Mouse (Mus musculus) forebrain, embryonic 14.5 days (tissue): ENCODE measurements around the gene Ctsd. TPM values are rescaled to one million over a fixed set of nuclear protein-coding genes. Genes with fewer than 3 reads are reported as not detected.

Source experiments
- ATAC-seq: fragments of 200-750 bp; cut with Nextera tagmentation; 2 replicates; pipeline ENCODE4 v1.8.0; 2017; ENCODE audit warnings: mild to moderate bottlenecking, moderate library complexity
- DNase-seq: peaks from one replicate; pipeline ENCODE4 v3.0.0-alpha.2; 2015; ENCODE audit warnings: low spot score
- H3K27ac ChIP-seq: fragments of 300-500 bp; sonication (generic); 2 replicates; pipeline ENCODE4 v1.5.1; 2014; ENCODE audit warnings: low read depth, mild to moderate bottlenecking, control low read depth, low read length, moderate library complexity
- H3K27me3 ChIP-seq: fragments of 300-500 bp; sonication (generic); replicated peaks from 2 replicates; pipeline ENCODE4 v1.6.1; 2014; ENCODE audit warnings: low read length, control low read depth, mixed read lengths; ENCODE audit not compliant: control insufficient read depth, insufficient read depth
- H3K36me3 ChIP-seq: fragments of 300-500 bp; sonication (generic); 2 replicates; pipeline ENCODE4 v1.6.1; 2014; ENCODE audit warnings: low read length, control low read depth; ENCODE audit not compliant: control insufficient read depth, insufficient read depth
- H3K4me1 ChIP-seq: fragments of 300-500 bp; sonication (generic); 2 replicates; pipeline ENCODE4 v1.6.1; 2014; ENCODE audit warnings: antibody characterized with exemption, low read length, control low read depth; ENCODE audit not compliant: control insufficient read depth, insufficient read depth
- H3K4me2 ChIP-seq: fragments of 300-500 bp; sonication (generic); 2 replicates; pipeline ENCODE4 v1.6.1; 2014; ENCODE audit warnings: mild to moderate bottlenecking, control low read depth, low read length
- H3K4me3 ChIP-seq: fragments of 300-500 bp; sonication (generic); 2 replicates; pipeline ENCODE4 v1.5.1; 2014; ENCODE audit warnings: low read depth, low read length, control low read depth
- H3K9ac ChIP-seq: fragments of 300-500 bp; sonication (generic); 2 replicates; pipeline ENCODE4 v1.6.1; 2014; ENCODE audit warnings: mild to moderate bottlenecking, low read length, control low read depth, moderate library complexity
- H3K9me3 ChIP-seq: fragments of 300-500 bp; sonication (generic); replicated peaks from 2 replicates; pipeline ENCODE4 v1.6.1; 2016; ENCODE audit warnings: low read length, control low read depth, mixed read lengths; ENCODE audit not compliant: control insufficient read depth
- WGBS: fragments of 180-500 bp; shearing (Covaris S2); extraction: QIAGEN DNeasy Blood & Tissue Kit; methylation state at CpG from one replicate; pipeline ENCODE4 v1.1.7; 2014; 5-methylcytosine and 5-hydroxymethylcytosine counted together
- polyA plus RNA-seq: library from polyadenylated mRNA; unstranded; fragments of >200 nt; fragmentation: Nextera tagmentation; extraction: Ambion mirVana; gene quantifications from 2 replicates; pipeline ENCODE4 v1.2.1, GENCODE M21; 2014

The Ctsd gene
- polyA plus RNA-seq, 1 experiment from 2014 or later: 261 TPM

DNA sequence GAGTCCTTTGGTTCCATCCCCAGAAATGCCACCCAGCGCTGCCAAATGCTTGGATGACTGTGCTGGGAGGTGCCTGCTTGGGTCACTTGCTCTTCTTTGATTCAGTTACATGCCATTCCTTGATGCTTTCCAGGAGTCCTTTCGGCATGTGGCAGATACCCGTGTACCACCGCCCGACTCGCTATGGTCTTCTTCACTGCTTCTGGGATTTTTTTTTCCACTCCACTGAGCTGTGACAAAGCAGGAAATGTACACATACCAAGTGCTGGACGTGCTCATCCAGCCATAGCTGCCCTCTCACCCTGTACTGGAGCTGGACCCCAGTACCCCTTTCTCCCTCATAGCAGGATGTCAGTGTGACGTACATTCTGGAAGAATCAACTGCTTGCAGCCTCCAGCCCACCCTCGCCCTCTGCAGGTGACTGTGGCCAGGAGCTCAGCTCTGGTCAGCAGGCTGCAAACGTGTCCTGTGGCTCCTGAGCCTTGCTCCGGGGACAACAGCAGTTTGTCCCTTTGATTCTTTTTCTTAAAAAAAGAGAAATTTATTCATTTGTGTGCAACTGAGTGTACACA, 37.9 kb upstream of the Ctsd start:
- Histone ChIP-seq H3K9me3 (no peaks in the 10 kb centered on the region), H3K4me1 (peaks cover 9% of the 10 kb centered on the region), H3K4me2 (no peak overlapping the region), H3K9ac (no peak overlapping the region), H3K36me3 (no peaks in the 10 kb centered on the region), H3K27ac (no peak overlapping the region), H3K4me3 (no peak overlapping the region), H3K27me3 (no peaks in the 10 kb centered on the region)
- no peak for ATAC-seq
- DNase-seq: no peak
- WGBS: 58% methylated on average over 11 of the region's 11 CpGs

DNA sequence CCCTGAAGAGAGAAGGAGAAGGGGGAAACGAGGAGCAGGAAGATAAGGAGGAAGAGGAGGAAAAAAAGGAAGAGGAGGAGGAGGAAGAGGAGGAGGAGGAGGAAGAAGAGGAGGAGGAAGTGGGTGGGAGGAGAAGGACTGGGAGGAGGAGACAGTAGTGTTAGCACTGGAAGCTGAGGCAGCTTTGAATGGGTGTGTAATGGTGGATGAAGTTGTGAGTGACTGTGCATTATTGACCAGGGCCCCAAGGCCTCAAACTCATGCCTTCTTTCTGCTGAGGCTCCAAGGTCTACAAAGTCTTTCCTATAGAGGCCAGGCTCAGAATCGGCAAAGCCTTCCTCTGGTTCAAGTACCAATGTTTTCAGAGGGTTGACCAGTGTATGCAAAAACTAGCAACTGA, 34.0 kb upstream of the Ctsd start:
- ATAC-seq (no peak), DNase-seq (no peak)
- Histone ChIP-seq H3K4me2 (no peak overlapping the region), H3K4me1 (no peaks in the 10 kb centered on the region), H3K27ac (no peak overlapping the region), H3K36me3 (no peaks in the 10 kb centered on the region), H3K4me3 (no peak overlapping the region), H3K9ac (no peak overlapping the region), H3K27me3 (no peaks in the 10 kb centered on the region), H3K9me3 (no peaks in the 10 kb centered on the region; the same call in 1 of the 2 replicates)
- WGBS: 72% methylated on average over 2 of the region's 2 CpGs

DNA sequence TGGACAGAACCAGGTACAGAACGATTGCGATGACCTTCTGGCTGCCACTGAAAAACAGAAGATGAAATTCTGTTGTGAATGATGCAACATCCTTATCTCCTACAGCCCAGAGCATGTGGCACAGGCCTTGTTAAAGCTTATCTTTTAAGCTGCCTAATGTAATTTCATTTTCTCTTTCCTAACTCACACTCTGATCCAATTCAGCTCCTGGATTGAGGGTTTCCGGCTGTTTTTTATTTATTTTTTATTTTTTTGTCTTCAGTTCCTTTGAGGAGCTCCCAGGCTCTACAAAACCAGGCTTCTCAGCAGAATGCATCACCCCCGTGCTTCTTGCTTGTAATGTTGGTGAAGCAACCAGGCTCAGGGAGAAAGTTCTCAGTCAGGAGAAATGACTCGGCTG, 32.0 kb upstream of the Ctsd start:
- no peak overlapping the region for H3K9ac ChIP-seq
- ATAC-seq (no peak), DNase-seq (no peak)
- H3K4me1 ChIP-seq: no peaks in the 10 kb centered on the region
- no peaks in the 10 kb centered on the region for H3K27me3 ChIP-seq
- H3K4me2 ChIP-seq: no peak overlapping the region
- no peak overlapping the region for H3K4me3 ChIP-seq
- no peak overlapping the region for H3K27ac ChIP-seq
- no peaks in the 10 kb centered on the region for H3K36me3 ChIP-seq
- WGBS: 81% methylated on average over 5 of the region's 5 CpGs
- H3K9me3 ChIP-seq: no peaks in the 10 kb centered on the region; the same call in 1 of the 2 replicates

DNA sequence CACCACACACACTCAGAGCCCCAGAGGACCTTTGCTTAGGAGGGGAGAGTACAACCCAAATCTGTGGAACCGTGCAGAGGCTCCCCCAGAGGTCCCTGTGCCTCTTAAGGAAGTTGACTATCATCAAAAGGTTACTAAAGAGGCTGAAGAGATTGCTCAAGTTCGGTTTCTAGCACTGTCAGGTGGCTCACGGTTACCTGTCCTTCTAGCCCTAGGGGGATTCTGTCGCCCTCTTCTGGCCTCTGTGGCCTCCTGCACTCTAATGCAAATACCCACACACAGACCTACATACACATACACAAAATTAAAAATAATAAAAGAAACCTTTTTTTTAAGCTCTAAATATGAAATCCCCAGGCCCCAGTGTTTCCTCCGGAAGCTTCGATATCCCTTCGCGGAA, 30.8 kb upstream of the Ctsd start:
- no peak overlapping the region for H3K4me3 ChIP-seq
- DNase-seq: no peak
- no peaks in the 10 kb centered on the region for H3K27me3 ChIP-seq
- no peak overlapping the region for H3K4me2 ChIP-seq
- H3K4me1 ChIP-seq: no peaks in the 10 kb centered on the region
- H3K9ac ChIP-seq: no peak overlapping the region
- WGBS: 92% methylated on average over 8 of the region's 8 CpGs
- H3K36me3 ChIP-seq: no peaks in the 10 kb centered on the region
- no peaks in the 10 kb centered on the region; the same call in 1 of the 2 replicates for H3K9me3 ChIP-seq
- ATAC-seq: no peak
- no peak overlapping the region for H3K27ac ChIP-seq

DNA sequence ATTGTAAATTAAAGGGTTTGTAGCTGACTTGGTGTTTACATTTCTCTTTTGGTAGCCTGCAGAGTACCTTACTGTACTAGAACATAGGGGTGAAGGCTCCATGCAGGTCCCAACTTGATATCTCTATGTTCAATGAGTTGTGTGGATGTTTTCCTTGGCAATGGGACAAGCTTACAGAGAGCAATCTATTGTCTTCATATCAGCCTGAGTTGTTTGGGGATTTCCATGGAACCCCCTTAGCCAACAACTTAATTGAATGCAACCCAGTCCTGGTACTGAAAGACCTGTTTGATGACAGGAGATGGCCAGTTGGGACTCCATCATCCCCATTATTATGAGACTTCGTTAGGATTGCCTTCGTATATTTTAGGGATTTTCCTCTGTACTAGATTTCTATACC, 30.2 kb upstream of the Ctsd start:
- Histone ChIP-seq H3K27me3 (no peaks in the 10 kb centered on the region), H3K4me1 (no peaks in the 10 kb centered on the region), H3K27ac (no peak overlapping the region), H3K4me2 (no peak overlapping the region), H3K36me3 (no peaks in the 10 kb centered on the region), H3K9me3 (no peaks in the 10 kb centered on the region; the same call in 1 of the 2 replicates), H3K9ac (no peak overlapping the region), H3K4me3 (no peak overlapping the region)
- ATAC-seq: no peak
- DNase-seq: no peak
- 89% methylated on average over 2 of the region's 2 CpGs for whole genome bisulfite sequencing

DNA sequence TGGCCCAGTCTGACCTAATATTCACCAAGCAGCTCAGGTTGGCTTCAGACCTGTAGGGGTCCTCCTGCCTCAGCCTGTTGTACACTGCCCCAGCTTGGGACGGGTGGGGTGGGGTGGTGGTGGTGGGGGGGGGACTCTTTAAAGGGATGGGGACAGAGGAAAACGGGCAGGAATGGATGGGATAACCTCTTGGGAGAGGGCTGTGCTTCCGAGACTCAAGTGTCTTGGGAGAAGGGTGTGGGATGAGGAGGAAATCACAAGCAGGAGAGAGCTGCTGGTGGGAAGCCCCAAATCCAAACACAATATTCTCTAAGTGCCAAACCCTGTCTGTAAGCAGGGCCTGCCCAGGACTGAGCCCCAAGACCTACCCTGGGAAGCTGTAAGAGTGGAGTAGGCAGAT, 28.4 kb upstream of the Ctsd start:
- Histone ChIP-seq H3K9me3 (no peaks in the 10 kb centered on the region; the same call in 1 of the 2 replicates), H3K4me1 (no peaks in the 10 kb centered on the region), H3K9ac (no peak overlapping the region), H3K4me3 (no peak overlapping the region), H3K36me3 (no peaks in the 10 kb centered on the region), H3K4me2 (no peak overlapping the region), H3K27me3 (no peaks in the 10 kb centered on the region), H3K27ac (no peak overlapping the region)
- ATAC-seq: no peak
- no peak for DNase-seq
- WGBS: 79% methylated on average over 3 of the region's 3 CpGs

DNA sequence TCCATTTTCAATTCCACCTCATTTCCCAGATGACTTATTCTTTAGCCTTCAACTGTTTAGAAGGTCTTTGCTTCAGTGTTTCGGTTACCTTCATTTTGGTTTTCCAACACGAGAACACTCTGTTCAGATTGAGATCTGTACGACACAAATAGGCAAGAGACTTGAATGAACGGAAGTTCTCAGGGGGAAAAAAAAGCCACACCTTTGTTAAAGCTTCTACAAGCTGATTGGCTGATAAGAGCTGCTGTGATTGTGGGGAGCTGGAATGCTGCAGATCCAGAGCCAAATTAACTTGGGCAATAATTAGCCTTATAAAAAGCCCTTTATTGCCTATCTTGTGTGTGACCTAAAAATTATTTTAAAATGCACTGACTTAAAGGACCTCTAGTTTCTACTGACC, 27.5 kb upstream of the Ctsd start:
- 39% methylated on average over 4 of the region's 4 CpGs for WGBS
- no peak overlapping the region for H3K4me3 ChIP-seq
- DNase-seq (no peak), ATAC-seq (no peak)
- H3K4me2 ChIP-seq: no peak overlapping the region
- H3K9ac ChIP-seq: no peak overlapping the region
- no peak overlapping the region for H3K27ac ChIP-seq
- no peaks in the 10 kb centered on the region for H3K4me1 ChIP-seq
- no peaks in the 10 kb centered on the region for H3K36me3 ChIP-seq
- no peaks in the 10 kb centered on the region; the same call in 1 of the 2 replicates for H3K9me3 ChIP-seq
- no peaks in the 10 kb centered on the region for H3K27me3 ChIP-seq

DNA sequence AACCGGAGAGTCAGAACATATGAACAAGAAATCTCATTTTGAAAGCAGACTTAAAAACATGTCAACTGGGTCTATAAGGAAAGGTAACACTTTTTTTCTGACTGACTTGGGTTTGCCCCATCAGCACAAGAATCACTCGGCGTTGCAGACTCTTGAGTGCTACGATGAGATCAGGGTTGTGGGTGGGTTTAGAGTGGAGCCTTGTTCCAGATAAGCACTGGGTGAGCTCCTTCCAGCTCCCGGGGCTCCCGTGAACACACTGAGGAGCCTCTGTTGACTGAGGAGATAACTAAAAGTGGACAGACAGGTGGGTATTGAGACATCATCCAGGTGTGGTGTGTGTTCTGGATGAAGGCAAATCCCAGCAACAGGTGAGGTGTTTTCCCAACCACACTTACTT, 25.4 kb upstream of the Ctsd start:
- no peaks in the 10 kb centered on the region for H3K36me3 ChIP-seq
- no peak overlapping the region for H3K27ac ChIP-seq
- DNase-seq: no peak
- H3K27me3 ChIP-seq: no peaks in the 10 kb centered on the region
- WGBS: 93% methylated on average over 6 of the region's 6 CpGs
- no peak overlapping the region for H3K9ac ChIP-seq
- no peak overlapping the region for H3K4me2 ChIP-seq
- no peaks in the 10 kb centered on the region for H3K4me1 ChIP-seq
- H3K9me3 ChIP-seq: no peaks in the 10 kb centered on the region; the same call in 1 of the 2 replicates
- H3K4me3 ChIP-seq: no peak overlapping the region
- ATAC-seq: no peak

DNA sequence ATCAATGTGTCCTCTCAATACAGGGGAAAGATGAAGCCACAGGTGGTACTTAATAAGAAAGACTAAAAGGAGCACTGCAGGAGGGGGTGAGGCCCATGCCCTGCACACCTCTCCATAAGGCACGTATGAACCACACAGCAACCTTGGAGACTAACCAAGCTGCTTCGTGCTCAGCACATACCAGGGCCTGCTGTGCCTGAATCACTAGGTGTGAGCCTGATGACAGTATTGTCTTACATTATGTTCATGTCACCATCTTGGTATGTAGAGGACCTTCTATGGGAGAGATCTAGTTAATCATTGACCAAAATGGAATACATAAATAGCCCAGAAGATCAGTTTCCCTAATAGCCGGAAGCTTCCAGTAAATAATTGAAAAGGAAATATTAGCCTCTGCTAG, 21.8 kb upstream of the Ctsd start:
- Histone ChIP-seq H3K9ac (no peak overlapping the region), H3K9me3 (no peaks in the 10 kb centered on the region), H3K4me1 (no peaks in the 10 kb centered on the region), H3K4me2 (no peak overlapping the region), H3K36me3 (no peaks in the 10 kb centered on the region), H3K27me3 (no peaks in the 10 kb centered on the region), H3K27ac (no peak overlapping the region), H3K4me3 (no peak overlapping the region)
- WGBS: 82% methylated on average over 3 of the region's 3 CpGs
- no peak for ATAC-seq
- no peak for DNase-seq
